Mouse (Mus musculus): ENCODE measurements around the gene Gramd1a. TPM values are rescaled to one million over a fixed set of nuclear protein-coding genes. Genes with fewer than 3 reads are reported as not detected.
A peak's percentile ranks its signal among the peaks of the same experiment; 100 is the strongest.

Gramd1a gene
- total RNA-seq, 2 experiments from 2014 or later: 55.4 to 58.7 TPM

GRCm38 (mm10) chr7:31098697-31099611 is 56.7 kb downstream of the Gramd1a start:
- peak in 1 of 2 experiments; percentile 26 for DNase-seq (ENCODE audit: low spot score in 2 of 2)

- DNase-seq (ENCODE audit: low spot score in 2 of 2): peak; percentile 66 to 79
Observed at GRCm38 (mm10) chr7:31097583-31098248, 58.0 kb downstream of the Gramd1a start.

DNA sequence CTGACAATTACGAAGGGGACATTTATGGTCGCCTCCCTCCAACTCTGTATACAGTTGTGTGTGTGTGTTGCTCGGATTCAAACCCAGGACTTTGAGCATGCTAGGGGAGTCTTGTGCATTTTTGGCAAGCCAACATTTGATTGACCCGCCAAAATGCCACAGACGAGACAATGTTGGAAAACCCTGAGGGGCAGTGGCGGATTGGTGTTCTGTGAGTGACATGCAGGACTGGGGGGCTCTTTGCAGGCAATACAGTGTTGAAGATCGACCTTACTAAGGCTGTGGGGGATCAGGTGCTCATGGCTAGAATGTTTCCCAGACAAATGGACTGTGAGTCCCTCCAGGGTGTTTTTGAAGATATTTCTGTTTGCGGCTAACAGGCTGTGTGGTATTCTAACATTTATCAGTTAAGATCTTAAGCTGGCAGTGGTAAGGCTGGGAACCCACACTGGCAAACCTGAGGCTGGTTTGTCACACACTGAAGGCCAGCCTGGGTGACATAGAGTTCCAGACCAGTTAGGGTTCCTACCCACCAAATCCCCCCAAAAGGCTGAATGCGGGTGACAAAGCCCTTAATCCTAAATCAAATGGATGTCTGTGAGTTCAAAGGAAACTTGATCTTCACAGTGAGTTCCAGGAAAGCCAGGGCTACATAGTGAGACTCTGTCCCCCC is 58.7 kb downstream of the Gramd1a start:
- DNase-seq (ENCODE audit: low spot score in 2 of 2): no peak

GRCm38 (mm10) chr7:31094774-31095501 is 60.8 kb downstream of the Gramd1a start:
- no peak for DNase-seq (ENCODE audit: low spot score in 2 of 2)

DNA sequence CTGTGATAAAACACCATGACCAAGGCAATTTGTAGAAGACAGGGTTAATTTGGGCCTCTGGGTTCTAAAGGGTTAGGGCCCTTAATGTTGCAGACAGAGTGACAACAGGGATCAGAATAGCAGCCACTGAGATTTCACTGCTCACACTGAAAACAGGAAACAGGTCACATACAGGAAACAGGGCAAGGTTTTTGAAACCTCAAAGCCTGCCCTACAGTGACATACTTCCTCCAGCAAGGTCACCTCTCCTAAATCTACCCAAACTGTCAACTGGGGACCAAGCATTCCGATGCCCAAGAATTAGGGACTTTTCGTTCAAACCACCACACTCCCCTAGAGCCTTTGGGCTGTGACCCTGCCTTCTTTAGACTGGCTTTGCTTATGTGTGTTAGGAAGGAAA is 66.0 kb downstream of the Gramd1a start:
- DNase-seq (ENCODE audit: low spot score in 2 of 2): no peak

DNA sequence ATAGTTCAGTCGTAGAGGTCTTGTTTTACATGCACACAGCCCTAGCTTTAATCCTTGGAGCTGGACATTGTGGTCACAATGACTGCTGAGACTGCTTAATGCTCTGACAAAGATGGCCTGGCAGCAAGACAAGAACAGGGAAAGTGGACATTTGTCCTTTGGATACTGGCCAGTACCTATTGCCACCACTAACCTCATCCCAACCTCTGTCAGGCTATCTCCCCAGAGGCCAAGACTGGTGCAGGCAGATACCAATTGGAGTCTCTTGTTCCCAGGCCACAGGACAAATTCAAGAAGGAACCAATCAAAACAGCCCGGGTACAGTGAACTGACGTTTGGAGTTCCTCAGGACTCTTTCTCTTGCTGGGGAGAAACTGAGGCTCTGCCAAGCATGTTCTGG is 67.5 kb downstream of the Gramd1a start:
- no peak for DNase-seq (ENCODE audit: low spot score in 2 of 2)

- DNase-seq (ENCODE audit: low spot score in 2 of 2): no peak
Observed at GRCm38 (mm10) chr7:31087262-31087661, 68.4 kb downstream of the Gramd1a start.

DNA sequence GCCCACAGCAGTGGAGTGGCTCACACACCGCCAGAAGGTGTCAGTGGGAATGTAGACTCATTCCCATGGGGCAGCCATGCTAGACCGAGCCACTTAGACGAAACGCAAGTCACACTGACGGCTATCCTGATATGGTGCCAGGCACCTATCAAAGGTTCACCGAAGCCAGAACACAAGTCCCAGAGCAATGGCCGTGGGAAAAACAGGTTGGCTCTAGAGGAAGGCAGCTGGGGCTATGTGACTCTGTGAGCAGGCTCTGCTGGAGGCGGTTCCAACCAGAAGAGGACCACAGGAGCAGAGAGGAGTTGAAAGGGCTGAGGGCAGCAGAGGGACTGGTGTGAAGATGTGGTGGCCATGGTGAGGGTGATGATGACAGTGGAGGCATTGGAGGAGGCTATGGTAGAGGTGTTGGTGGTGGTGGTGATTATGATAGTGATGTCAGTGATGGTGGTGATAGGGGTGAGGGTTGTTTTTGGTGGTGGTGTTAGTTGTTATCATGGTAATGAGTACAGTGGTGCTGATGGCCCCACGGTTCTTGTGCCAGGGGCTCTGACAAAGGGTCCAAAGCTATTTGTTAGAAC is 69.4 kb downstream of the Gramd1a start:
- no peak for DNase-seq (ENCODE audit: low spot score in 2 of 2)

- no peak for DNase-seq (ENCODE audit: low spot score in 2 of 2)
Observed at GRCm38 (mm10) chr7:31085171-31085570, 70.5 kb downstream of the Gramd1a start.

- no peak for DNase-seq (ENCODE audit: low spot score in 2 of 2)
Observed at GRCm38 (mm10) chr7:31084140-31084539, 71.6 kb downstream of the Gramd1a start.

DNA sequence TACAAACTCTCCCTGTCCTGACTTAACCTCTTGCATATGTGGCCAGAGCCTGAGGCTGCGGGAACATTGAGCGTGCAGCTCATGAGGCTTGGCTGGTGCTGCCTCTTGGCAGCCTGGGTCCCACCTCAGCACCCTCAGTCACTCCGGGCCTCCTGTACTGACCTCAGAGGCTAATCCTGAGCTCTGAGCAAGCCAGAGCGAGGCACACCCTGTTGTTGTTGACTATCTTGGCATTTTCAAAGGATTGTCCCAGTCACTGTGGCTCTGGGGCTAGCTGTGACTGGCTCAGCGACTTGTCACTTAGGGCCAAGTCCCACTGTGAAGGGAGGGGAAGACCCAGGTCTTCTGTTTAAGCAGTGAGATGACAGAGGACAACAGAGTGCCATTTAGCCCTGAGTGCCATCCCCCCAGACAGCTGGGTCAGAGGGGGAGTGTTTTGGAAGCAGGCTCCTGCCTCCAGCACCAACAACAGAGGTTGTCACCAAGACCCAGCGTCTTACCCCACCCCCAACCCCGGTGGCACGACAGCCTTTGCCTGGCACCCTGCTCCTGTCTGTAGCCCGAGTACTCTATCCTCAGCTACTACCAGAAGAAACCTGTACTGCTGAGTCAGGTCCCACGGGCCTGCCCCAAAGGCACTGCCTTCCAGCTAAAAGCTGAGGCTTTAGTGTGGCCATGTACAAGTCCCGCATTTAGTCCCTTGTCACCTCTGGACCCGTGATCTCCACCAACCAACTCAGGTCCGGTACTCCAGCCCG is 72.7 kb downstream of the Gramd1a start:
- DNase-seq (ENCODE audit: low spot score in 2 of 2): no peak

- no peak for DNase-seq (ENCODE audit: low spot score in 2 of 2)
Observed at GRCm38 (mm10) chr7:31082106-31082505, 73.6 kb downstream of the Gramd1a start.

DNA sequence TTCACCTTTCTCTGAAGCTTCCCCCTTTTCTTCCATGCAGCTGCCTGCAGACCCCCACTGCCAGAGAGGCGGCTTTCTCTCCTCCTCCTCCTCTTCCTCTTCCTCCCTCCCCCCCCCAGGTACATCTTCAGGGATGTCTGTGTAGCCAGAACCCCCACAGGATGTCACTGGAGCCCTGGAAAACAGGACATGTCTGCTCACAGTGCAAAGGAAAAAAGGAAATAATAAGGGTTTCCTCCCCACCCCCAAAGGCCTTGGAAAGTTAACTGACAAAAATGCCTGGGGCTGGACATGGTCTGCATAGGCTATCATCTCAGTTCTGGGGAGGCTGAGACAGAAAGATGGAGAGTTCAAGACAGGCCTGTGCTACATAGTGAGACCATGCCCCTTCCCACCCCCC is 74.6 kb downstream of the Gramd1a start:
- DNase-seq (ENCODE audit: low spot score in 2 of 2): no peak

GRCm38 (mm10) chr7:31080611-31081010 is 75.1 kb downstream of the Gramd1a start:
- no peak for DNase-seq (ENCODE audit: low spot score in 2 of 2)

Other genes with a start within 250 kb of the Gramd1a start
- 1 to 10 TPM in 1 of 2 experiments, under 1 TPM in 1; 0.45 to 1.4 TPM for gene Mag, start 241.0 kb downstream of the Gramd1a start, total RNA-seq (2021)
- gene Hamp2, start 231.2 kb downstream of the Gramd1a start, total RNA-seq (2021): 10 to 100 TPM in 1 of 2 experiments, under 1 TPM in 1; 0.84 to 12.5 TPM
- 10 to 100 TPM in 1 of 2 experiments, 1 to 10 TPM in 1; 2.3 to 36.9 TPM for gene Hamp, start 211.9 kb downstream of the Gramd1a start, total RNA-seq (2021)
- gene Usf2, start 199.1 kb downstream of the Gramd1a start, total RNA-seq (2021): 100 to 1,000 TPM; 113 to 125 TPM
- 10 to 100 TPM; 15.2 to 17.6 TPM for gene Lsr, start 182.4 kb downstream of the Gramd1a start, total RNA-seq (2021)
- under 1 TPM; 0.68 to 0.98 TPM for gene Fam187b, start 182.1 kb downstream of the Gramd1a start, total RNA-seq (2021)
- 10 to 100 TPM; 30.0 to 31.2 TPM for gene Fxyd5, start 113.4 kb downstream of the Gramd1a start, total RNA-seq (2021)
- 10 to 100 TPM in 1 of 2 experiments, 1 to 10 TPM in 1; 8.9 to 13.3 TPM for gene Fxyd7, start 104.4 kb downstream of the Gramd1a start, total RNA-seq (2021)
- gene Fxyd1, start 98.7 kb downstream of the Gramd1a start, total RNA-seq (2021): 100 to 1,000 TPM; 141 to 173 TPM
- 1 to 10 TPM; 6.8 to 6.9 TPM for gene Lgi4, start 96.6 kb downstream of the Gramd1a start, total RNA-seq (2021)
- 1 to 10 TPM; 2.0 to 5.9 TPM for gene Fxyd3, start 79.2 kb downstream of the Gramd1a start, total RNA-seq (2021)
- 10 to 100 TPM; 18.2 to 25.4 TPM for gene Hpn, start 40.6 kb downstream of the Gramd1a start, total RNA-seq (2021)
- 10 to 100 TPM; 10.8 to 10.9 TPM for gene Scn1b, start 28.9 kb downstream of the Gramd1a start, total RNA-seq (2021)
- not detected for gene Scgb2b2, start 134.6 kb upstream of the Gramd1a start, total RNA-seq (2021)
- gene Scgb1b2, start 135.9 kb upstream of the Gramd1a start, total RNA-seq (2021): not detected
- not detected for gene Scgb2b3, start 206.2 kb upstream of the Gramd1a start, total RNA-seq (2021)
- gene Scgb1b3, start 219.7 kb upstream of the Gramd1a start, total RNA-seq (2021): not detected